Mouse (Mus musculus) liver, adult 2 months (tissue): ENCODE measurements around the gene Ttn.

ENCODE experiments used
- CTCF ChIP-seq: fragments of 200-500 bp; IDR thresholded peaks from 2 replicates; pipeline ENCODE4 v1.5.1; 2011; ENCODE audit warnings: low read depth, low read length, control low read depth
- POLR2A ChIP-seq: fragments of 200-500 bp; IDR thresholded peaks from 2 replicates; pipeline ENCODE4 v1.6.1; 2011; ENCODE audit warnings: low read length, control low read depth; ENCODE audit not compliant: insufficient read depth; ENCODE audit errors: extremely low read depth

DNA sequence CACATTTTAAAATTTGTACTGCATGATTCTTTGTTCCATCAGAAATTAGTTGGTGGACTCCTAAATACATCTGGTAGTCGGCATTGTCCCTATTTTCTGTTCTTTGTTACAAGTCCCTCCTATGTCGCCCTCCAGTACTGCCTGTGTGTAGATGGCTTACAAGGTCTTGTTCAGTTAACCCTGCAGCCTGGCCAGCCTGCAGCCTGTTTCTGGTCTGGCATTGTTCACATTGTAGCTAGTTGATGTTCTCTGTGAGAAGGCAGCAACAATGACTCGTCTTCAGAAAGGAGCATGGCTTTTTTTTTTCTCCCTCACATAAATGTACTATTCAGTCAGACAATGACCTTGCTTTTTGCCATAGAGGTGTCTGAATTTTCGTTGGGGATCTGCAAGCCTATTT is 10.3 kb downstream of the Ttn start:
- TF ChIP-seq CTCF = no peak
- no peak for TF ChIP-seq POLR2A
